Mouse (Mus musculus): ENCODE results near the gene Csf2rb2.
"Not testable (repeated sequence)": the region's sequence is repeated elsewhere in the genome, so short reads cannot be mapped to it uniquely, and the experiment has no call there.

Csf2rb2 gene

DNA sequence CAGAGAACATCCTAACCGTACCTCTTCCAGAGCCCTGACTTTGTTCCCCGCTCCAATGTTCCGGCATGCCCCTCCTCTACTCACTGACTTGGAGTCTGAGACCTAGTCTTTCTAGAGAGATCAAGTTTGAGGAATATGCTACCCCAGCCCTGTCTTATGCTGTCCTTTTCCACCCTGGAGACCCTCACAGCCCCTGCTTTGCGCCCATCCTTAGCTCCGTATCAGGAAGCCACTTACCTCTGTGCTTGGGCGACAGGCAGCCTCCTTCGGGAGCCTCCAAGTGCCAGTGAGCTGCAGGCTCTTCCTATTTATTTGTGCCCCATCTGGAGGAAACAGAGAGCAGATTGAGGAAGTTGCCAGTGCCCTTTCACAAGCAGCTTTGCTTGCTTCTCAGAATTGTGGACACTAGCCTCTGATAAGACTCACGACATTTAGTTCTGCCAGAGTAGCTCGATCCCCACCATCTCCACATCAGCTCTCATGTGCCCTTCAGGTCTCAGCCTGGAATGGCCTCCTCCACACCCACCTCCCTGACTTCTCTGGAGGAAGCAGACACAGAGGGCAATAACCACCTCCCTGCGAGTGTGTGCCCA is at the start of gene Csf2rb2:
TSS of gene Csf2rb2 (minus strand) at position 381 of the 593 bp plus-strand sequence.
- in situ Hi-C loops (cut with MseI, MboI): no loop called here

DNA sequence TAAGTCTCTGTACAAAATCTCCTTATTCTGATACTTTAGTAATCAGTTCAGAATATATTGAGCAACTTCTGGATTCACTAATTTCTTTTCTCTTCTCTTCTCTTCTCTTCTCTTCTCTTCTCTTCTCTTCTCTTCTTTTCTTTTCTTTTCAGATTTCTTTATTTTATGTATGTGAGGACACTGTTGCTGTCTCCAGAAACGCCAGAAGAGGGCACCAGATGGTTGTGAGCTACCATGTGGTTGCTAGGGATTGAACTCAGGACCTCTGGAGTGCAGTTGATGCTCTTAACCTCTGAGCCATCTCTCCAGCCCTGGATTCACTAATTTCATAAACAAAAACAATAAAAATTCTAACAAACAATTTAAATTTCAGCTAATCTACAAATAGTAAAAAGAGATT is 49.4 kb upstream of the Csf2rb2 start:
- in situ Hi-C loops (cut with MseI, MboI): loop anchor here (5.0 to 10.0 kb wide), 2 partner anchors 67 to 70 kb away; partner anchors contain the start of gene Kctd17 (in 1 of the 2)

DNA sequence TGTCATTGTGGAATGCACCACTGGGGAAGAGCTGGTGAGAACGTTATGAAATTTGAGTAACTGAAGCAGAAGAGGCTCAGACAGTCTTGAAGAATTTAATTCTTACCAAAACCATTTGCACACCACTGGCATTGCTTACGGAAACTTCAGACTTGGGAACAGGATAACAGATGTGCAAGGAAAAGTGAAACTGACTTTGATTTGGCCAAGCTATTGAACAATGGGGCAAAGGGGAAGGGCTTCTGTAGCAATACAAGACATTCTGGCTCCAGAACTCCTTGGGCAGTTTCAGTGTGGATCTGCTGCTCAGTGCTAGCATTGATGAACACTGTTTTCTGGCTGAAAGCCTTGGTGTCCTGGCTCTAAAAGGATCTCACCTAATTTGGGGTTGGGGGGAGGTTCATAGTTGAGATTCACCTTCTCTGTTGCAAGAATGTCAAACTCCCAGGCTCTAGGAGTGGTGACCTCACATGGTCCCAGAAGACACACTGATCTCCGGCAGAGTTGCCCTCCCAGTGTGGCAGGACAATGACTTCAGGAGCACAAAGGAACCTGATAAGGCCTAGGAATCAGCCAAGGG is 46.2 kb upstream of the Csf2rb2 start:
- in situ Hi-C loops (cut with MseI, MboI): loop anchor here (5.0 to 10.0 kb wide), 2 partner anchors 71 to 73 kb away; partner anchors contain the start of gene Kctd17 (in 1 of the 2)

DNA sequence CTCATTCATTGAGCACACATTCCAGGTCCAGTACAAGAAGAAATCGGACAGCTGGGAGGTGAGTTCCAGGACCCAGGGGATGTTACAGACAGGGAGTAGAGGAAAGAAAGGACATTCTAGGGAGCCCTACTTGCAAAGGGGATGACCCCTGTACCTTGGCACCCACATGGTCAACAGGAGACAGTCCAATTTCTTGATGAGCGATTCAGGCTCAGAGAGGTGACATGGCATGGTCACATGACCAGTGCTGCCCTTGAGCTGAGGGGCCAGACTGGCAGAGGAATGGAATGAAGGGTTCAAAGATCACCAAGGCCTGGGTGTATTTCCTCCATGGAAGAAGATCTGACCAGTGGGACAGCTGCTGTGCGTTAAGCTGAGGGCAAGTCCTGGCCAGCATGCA is 39.0 kb upstream of the Csf2rb2 start:
- in situ Hi-C loops (cut with MseI, MboI): no loop called here

DNA sequence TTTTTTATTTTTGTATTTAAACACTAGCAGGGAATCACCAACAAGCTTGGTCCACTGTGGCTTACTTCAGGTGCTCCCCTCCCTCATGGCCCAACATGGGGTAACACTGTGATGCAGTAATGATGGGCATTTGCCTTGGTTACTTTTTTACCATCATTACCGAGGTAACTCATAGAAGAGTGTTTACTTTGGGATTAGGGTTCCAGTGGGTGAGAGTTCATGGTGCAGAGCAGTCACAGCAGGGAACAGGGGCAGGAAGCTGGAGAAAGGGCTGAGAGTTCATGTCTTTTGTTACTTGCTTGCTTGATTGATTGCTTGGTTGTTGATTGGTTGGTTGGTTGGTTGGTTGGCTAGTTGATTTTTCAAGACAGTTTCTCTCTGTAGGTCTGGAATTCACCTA is 38.2 kb upstream of the Csf2rb2 start:
- in situ Hi-C loops (cut with MseI, MboI): no loop called here

DNA sequence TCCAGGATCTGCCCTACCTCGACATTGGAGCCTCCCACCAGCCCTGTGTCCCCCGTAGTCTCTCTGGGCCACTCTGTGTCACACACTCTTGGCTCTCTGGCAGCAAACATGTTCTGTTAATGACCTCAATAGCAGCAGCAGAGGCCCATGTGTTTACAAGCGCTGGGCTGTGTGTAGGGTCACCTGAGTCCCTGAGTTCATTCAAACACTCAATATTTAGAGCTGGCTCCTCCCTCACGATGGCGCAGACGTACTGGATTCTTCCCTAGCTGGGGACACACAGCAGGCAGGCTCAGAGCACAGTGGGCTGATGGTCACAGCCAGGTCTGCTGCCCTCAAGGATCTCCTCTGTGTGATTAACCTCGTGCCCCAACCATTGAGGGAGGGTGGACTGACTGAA is 35.4 kb upstream of the Csf2rb2 start:
- in situ Hi-C loops (cut with MseI, MboI): not testable (repeated sequence)

DNA sequence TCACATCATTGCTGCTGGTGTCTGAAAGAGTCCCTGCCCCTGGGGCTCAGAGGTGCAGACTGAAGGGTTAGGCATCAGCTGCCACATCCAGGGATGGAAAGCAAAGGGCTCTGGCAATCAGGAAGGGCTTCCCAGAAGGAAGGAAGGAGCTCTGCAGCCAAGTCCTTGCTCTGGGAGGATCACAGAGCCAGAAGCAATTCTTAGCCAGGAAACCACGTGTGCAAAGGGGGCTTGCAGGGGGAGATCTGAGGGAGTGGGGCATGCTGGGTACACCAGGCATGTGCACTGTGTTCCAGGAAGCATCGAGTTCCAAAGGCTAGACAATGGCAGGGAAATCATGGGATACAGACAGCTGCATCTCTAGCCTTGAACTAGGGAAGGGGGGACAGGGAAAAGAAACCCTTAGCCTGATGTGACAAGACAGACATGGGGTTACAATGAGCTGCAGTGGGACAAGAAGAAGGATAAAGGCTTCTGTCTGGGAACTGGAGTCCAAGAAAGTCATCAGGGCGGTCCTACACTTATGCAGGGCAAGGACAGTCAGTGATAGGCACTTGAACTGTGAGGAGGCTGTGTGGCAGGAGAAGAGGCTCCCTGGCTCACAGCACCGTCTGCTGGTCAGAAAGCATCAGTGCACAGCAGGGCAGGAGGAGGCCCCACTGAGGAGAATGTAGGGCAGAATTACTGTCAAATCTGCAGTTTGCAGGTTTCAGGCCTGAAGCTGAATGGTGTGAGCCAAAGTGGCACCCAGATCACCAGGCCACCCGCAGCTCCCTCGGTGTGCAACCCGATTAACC is 34.3 kb upstream of the Csf2rb2 start:
- in situ Hi-C loops (cut with MseI, MboI): not testable (repeated sequence)

DNA sequence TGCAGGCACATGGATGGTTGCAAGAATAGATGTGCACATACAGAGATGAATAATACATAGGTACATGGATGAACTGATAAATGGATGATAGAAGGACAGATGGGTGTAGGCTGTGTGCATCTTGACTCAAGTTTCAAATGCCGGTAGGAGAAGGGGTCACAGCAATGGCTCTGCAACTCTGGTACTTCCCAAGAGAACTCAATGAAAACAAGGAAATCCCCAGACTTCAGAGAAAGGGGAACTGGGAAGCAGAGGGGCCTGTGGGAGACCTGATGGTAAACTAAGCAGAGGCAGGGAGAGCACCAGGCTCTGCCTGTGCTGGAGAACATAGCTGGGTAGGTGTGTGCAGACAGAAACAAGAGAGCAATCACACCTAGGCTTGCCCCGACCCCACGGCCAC is 28.9 kb upstream of the Csf2rb2 start:
- in situ Hi-C loops (cut with MseI, MboI): no loop called here

DNA sequence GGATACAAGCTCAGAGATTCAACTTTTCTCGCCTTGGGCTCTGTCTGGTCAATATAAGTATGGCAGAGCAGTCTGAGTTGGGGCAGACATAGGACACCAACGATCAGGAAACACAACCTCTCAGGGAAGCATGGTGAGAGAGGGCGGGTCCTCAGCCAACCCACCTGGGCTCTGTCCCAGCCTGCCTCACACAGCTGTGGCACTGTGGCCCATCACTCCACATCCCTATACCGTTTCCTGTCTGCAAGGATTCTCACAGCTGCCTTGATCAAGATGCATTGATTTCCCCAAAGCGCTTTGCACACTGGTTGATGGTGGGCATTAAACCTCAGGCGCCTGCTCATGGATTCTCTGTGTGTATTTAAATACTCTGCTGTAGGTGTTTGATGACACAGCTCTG is 27.5 kb upstream of the Csf2rb2 start:
- in situ Hi-C loops (cut with MseI, MboI): no loop called here

DNA sequence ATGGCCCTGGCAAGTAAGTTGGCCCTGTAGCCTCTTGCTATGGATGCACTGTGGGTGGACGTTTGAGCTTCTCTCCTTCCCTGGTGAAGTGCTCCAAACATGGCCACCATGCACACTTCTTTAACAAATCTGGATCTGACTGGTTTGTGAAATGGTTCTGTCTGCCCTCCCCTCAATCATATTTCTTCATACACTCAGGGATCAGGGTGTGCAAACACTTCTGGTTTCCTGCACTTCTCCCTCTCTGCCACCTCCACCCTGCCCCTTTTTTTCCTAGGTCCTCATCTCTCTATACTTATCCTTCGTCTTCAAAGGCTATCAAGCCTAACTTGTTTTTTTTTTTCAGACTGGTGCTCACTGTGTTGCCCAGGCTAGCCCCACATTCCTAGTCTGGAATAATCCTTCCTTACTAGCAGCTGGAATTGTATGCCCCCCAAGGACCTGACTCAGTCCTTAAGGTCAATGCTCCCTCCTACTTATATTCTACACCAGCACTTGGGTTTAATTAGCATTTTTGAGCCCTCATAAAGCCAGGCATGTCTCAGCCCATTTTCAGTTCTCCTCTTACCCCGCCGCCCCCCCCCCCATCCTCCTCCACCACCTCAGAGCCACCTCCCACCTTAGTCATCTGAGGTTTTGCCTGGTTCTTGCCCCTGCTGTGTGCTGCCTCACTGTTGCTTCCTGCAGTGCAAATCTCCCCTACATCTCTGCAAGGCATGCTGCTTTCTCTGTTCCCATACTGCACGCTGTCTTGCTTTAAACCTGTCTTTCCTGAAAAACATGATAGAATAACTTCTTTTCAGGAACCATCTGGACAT is 26.2 kb upstream of the Csf2rb2 start:
- in situ Hi-C loops (cut with MseI, MboI): no loop called here

DNA sequence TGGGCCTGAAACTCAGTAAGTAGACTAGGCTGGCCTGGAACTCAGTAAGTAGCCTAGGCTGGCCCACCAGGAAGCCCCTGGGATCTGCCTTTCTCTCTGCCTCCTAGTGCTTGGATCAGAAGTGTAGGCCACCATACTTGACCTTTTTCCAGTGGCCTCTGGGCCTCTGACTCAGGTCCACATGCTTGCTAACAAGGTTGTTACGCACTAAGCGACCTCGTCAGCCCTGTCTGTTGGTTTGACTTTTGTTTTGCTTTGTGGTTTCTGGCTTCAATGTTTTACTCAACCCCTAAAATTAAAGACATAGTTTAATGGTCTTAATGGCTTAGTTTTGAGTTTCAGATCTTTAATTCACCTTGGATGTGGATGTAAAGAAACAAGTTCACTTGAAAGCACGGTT is 25.2 kb upstream of the Csf2rb2 start:
- in situ Hi-C loops (cut with MseI, MboI): no loop called here

DNA sequence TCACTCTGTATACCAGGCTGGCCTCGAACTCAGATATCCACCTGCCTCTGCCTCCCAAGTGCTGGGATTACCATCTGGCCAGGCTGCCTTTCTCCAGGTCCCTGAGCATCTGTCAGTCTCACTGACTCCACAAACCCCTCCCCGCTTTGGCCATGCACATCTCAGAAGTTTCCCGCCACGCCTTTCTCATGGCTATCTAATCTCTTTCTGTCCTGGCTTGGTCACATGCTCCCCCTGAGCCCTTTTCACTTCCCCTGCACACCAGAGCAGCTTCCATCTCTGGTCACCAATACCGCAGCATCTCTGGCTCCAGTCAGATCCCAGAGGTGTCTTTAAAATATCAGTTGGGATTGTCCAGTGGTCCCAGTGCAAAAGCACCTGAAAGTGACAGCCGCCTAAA is 24.5 kb upstream of the Csf2rb2 start:
- in situ Hi-C loops (cut with MseI, MboI): loop anchor here in 1 of 2 experiments (10.0 kb wide), 1 partner anchor 75 kb away; no protein-coding TSS in a partner anchor

DNA sequence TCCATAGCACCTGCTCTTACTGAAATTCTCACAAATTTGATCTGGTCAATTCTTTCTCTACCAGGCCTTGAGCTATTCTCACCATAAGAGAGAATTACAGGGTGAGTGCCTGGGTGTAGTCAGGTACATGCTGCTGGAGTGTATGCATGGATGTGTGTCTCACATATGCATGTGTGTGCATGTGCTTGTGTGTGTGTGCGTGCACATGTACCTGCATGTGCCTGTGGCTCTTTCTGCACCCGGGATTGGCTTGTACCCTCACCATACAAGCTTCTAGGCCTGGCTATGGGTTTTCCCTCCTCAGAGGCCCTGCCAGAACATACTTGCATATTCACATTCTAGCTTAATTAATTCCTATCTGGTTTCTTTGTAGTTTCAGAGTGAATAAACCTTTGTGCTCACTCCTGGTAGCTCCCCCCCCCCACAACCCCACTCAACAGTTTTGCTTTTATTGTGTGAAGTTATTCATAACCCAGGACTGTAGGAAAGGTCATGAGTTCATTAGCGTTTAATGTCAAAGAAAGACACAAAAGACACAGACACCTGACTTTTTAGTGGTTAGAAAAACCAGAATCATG is 23.1 kb upstream of the Csf2rb2 start:
- in situ Hi-C loops (cut with MseI, MboI): loop anchor here in 1 of 2 experiments (10.0 kb wide), 1 partner anchor 74 kb away; no protein-coding TSS in a partner anchor

DNA sequence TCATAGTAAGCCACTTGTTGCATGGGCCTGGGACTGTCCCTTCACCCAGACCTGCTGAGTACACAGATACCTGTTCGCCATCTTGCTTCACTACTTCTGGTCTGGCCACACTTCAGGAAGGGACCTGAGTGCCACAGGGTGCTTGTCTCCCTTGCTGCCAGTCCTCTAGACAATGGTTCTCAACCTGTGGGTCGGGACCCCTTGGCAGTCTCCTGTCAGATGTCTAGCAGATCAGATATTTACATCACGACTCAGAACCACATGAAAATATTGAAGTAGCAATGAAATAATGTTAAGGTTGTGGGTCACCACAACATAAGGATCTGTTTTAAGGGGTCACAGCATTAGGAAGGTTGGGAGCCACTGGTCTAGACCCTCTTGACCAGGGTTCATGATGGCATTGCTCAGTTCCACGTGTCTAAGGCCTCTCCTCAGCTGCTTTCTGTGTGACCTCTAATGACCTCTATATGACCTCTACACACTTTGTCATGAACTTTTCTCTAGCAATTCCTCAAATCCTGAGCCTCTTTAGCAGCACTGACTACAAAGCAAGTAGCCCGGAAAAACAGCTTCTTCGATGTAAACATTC is 22.3 kb upstream of the Csf2rb2 start:
- in situ Hi-C loops (cut with MseI, MboI): loop anchor here in 1 of 2 experiments (10.0 kb wide), 1 partner anchor 73 kb away; no protein-coding TSS in a partner anchor

DNA sequence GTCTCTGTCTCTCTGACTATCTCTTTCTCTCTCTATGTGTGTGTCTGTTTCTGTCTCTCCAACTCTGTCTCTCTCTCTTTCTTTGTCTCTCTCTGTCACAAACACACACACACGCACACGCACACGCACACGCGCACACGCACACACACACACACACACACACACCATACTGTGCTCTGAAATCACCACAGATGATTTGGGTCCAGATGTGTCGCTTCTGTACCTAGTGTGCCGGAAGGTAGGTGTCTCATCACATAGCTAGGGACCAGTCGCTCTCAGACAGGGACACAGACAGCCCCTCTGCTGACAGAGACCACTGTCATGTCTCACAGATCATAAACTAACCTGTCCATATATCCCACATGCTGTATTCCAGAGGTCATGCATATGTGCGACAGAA is 21.2 kb upstream of the Csf2rb2 start:
- in situ Hi-C loops (cut with MseI, MboI): loop anchor here in 1 of 2 experiments (10.0 kb wide), 1 partner anchor 72 kb away; no protein-coding TSS in a partner anchor

DNA sequence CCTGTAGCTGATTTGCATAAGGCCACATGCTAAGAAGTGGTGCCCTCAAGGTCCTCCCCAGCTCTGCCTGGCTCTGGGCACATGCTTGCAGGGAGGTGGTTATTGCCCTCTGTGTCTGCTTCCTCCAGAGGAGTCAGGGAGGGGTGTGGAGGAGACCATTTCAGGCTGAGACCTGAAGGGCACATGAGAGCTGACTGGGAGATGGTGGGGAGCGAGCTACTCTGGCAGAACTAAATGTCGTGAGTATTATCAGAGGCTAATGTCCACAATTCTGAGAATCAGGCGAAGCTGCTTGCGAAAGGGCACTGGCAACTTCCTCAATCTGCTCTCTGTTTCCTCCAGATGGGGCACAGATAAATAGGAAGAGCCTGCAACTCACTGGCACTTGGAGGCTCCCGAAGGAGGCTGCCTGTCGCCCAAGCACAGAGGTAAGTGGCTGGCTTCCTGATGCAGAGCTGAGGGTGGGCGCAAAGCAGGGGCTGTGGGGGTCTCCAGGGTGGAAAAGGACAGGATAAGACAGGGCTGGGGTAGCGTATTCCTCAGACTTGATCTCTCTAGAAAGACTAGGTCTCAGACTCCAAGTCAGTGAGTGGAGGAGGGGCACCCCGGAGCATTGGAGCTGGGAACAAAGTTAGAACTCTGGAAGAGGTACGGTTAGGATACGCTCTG is 20.3 kb upstream of the Csf2rb2 start, which contains the start of gene Csf2rb:
TSS of gene Csf2rb (plus strand) at position 82 of the 669 bp plus-strand sequence.
- in situ Hi-C loops (cut with MseI, MboI): loop anchor here in 1 of 2 experiments (10.0 kb wide), 1 partner anchor 71 kb away; no protein-coding TSS in a partner anchor

DNA sequence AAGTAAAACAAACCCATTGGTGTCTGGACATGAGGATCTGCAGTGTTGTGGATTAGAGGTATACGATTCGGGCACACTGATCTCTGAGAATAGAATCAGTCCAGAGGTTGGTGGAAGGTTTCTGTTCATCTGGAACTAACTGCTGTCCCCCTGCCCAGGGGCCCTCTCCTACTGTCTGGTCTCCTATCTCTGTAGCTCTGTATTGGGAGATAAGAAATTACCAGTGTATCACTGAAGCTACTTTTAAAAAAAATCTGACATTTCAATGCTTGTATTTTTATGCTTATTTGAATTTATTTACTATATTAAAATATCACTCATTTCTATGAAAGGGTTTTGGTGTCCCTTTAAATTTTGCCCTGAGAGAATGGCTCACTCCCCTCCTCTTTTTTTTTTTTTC is 18.8 kb upstream of the Csf2rb2 start:
- in situ Hi-C loops (cut with MseI, MboI): loop anchor here in 1 of 2 experiments (10.0 kb wide), 1 partner anchor 69 kb away; no protein-coding TSS in a partner anchor

DNA sequence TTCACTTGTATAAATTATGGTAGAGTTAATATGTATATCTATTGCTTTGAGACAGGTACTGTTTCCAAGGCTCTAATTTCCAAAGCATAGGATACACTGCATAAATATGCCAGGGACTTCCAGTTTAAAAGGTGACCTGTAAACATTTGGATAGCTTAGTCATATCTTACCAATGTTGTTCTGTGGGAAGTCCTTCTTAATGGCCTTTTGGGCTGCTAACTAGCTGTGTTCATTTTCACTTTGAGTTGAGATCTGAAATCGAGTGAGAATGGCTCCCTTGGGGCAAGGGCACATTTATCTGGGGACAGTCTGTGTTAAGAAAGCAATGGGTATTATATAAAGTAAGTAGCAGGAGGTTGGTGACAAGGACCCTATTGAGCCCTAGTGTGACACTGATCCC is 17.8 kb upstream of the Csf2rb2 start:
- in situ Hi-C loops (cut with MseI, MboI): loop anchor here in 1 of 2 experiments (10.0 kb wide), 1 partner anchor 69 kb away; no protein-coding TSS in a partner anchor

DNA sequence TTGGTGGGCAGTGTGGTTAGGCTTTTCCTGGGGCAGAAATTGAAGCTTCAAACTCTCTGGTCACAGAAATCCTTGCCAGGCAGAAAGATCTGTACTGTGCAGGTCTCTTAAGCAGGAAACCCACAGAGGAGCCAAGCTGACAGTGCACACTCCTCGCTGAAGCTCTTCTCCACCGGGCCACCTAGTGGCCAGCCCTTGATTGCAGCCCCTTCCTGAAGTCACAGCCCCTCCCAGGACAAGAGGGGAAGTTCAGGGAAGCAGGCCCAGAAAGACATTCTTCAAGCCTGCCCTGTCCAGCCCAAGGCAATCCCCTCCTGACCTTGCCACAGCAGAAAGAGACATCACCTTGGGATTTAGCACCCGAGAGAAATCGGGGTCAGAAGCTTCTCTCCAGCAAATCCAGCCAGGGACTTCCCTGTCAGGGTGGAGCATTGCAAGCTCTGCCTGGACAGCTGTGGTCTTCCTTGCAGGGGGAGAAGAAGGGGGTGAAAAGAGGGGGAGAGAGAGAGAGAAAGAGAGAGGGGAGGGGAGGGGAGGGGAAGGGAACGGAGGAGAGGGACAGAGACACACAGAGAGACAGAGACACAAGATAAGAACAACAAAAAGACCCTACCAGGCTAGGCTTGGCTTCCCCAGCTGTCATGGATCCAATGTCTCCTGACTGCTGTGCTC is 15.4 kb upstream of the Csf2rb2 start:
- in situ Hi-C loops (cut with MseI, MboI): loop anchor here in 1 of 2 experiments (10.0 kb wide), 1 partner anchor 66 kb away; no protein-coding TSS in a partner anchor

Data from mouse trophoblast stem cell (cell line).